Mouse (Mus musculus): ENCODE data around the gene Car9. TPM values are rescaled to one million over a fixed set of nuclear protein-coding genes. Genes with fewer than 3 reads are reported as not detected.

The Car9 gene
- polyA plus RNA-seq, 1 experiment from 2014 or later = 0.25 TPM

DNA sequence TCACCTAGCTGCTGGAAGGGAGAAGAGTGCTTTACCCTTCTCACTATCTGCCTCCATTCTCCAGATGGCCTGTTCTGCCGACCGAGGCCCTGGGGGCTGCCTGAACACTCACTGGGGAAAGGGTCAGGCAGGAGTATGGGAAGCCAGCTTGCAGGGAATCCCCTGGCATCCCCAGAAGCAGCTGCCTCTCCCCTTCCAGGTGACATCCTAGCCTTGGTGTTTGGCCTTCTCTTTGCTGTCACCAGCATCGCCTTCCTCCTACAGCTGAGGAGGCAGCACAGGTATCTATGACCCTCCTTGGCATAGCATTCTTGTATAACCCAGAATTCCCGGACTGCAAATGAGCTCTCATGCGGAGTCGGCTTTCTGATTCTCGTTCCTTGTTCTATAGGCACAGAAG is 5.9 kb downstream of the Car9 start:
- no peak overlapping the region for H3K4me2 ChIP-seq
- no peak overlapping the region for H3K27ac ChIP-seq
- no peak overlapping the region for H3K4me3 ChIP-seq
- no peak overlapping the region for H3K9ac ChIP-seq
- H3K27me3 ChIP-seq = peaks cover 29% of the 10 kb centered on the region
- H3K9me3 ChIP-seq = no peaks in the 10 kb centered on the region
- H3K36me3 ChIP-seq = no peaks in the 10 kb centered on the region
- 68% methylated on average over 7 of the region's 7 CpGs for WGBS
- no peak for ATAC-seq (ENCODE audit: low FRiP score)
- H3K4me1 ChIP-seq (replicated peaks) = peaks cover 18% of the 10 kb centered on the region

GRCm38 (mm10) chr4:43513300-43513699 is 6.5 kb downstream of the Car9 start:
- peaks cover 29% of the 10 kb centered on the region for H3K27me3 ChIP-seq
- H3K27ac ChIP-seq = no peak overlapping the region
- WGBS = 90% methylated on average over 4 of the region's 4 CpGs
- no peak overlapping the region for H3K9ac ChIP-seq
- ATAC-seq (ENCODE audit: low FRiP score) = no peak
- no peak overlapping the region for H3K4me2 ChIP-seq
- H3K9me3 ChIP-seq = no peaks in the 10 kb centered on the region
- H3K36me3 ChIP-seq = no peaks in the 10 kb centered on the region
- no peak overlapping the region for H3K4me3 ChIP-seq
- peaks cover 12% of the 10 kb centered on the region for H3K4me1 ChIP-seq (replicated peaks)

DNA sequence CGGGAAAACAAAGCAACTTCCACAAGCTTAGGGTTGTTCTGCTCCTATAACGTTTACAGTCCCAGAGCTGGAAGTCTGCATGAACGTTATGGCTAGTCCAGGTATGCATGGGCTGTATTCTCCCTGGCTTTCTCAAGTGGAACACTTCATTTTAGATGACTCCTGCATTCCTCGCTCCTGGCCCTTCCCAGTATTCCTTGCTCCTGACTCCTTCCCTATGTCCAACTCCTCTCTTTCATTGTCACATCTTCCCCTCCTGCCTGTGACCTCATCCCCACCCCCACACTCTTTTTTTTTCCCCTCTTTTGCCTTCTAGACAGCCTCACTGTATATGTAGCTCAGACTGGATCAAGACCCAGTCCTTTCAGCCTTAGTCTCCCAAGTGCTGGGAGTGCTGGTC is 7.0 kb downstream of the Car9 start:
- H3K27ac ChIP-seq = no peak overlapping the region
- no peak overlapping the region for H3K4me3 ChIP-seq
- no peak for ATAC-seq (ENCODE audit: low FRiP score)
- H3K9me3 ChIP-seq = no peaks in the 10 kb centered on the region
- WGBS = 82% methylated on average over 4 of the region's 4 CpGs
- no peak overlapping the region for H3K9ac ChIP-seq
- no peaks in the 10 kb centered on the region for H3K36me3 ChIP-seq
- H3K4me1 ChIP-seq (replicated peaks) = peaks cover 8% of the 10 kb centered on the region
- no peak overlapping the region for H3K4me2 ChIP-seq
- peaks cover 27% of the 10 kb centered on the region for H3K27me3 ChIP-seq

DNA sequence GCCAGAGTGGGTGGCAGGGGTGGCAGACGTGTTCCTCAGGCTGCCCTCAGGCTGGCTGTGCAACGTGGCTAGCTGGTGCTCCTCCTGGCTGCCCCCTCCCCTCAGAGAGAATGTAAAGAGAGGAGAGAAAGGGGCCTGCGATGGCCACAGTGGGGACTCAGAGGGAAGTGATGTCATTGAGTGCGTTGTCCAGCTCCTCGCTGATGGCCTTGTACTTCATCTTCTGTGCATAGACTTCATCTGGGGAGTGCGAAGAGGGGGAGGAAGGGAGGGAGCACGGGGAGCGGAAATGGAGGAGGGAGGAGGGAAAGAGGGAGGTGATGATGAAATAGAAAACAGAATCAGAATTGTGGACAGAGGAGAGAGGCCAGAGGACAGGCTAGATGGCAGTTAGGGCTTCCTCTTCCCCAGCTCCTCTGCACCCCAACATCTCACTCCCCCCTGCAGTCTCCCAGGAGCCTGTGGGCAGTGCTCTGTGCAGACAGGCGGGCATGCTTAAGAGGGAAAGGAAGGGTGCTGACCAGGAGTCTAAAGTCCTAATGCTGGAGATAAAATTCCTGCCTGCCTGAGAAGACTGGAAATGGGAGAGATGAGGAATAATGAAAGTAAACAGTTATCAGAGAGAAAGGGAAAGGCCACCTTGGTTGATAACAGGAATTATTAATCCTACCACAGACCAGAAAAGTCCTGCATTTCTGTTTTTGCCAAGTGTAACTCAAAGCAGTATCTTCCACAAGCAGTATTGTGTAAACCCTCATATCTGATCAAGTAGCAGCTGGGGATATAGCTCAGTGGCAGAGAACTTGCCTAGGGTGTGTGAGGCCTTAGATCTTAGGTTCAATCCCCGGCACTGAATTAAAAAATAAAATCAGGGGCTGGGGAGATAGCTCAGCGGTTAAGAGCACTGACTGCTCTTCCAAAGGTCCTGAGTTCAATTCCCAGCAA is 9.3 kb downstream of the Car9 start:
- Histone ChIP-seq H3K9ac (no peak overlapping the region), H3K4me3 (no peak overlapping the region), H3K36me3 (no peaks in the 10 kb centered on the region), H3K4me2 (no peak overlapping the region), H3K4me1 (replicated peaks) (peaks cover 11% of the 10 kb centered on the region), H3K27ac (no peak overlapping the region), H3K27me3 (peaks cover 26% of the 10 kb centered on the region), H3K9me3 (no peaks in the 10 kb centered on the region)
- WGBS = 74% methylated on average over 11 of the region's 11 CpGs
- no peak for ATAC-seq (ENCODE audit: low FRiP score)

GRCm38 (mm10) chr4:43519551-43519950 is 12.8 kb downstream of the Car9 start:
- H3K4me3 ChIP-seq = 0 out of 2 replicates have a peak overlapping the region, but pooled peaks have one; percentile 19

DNA sequence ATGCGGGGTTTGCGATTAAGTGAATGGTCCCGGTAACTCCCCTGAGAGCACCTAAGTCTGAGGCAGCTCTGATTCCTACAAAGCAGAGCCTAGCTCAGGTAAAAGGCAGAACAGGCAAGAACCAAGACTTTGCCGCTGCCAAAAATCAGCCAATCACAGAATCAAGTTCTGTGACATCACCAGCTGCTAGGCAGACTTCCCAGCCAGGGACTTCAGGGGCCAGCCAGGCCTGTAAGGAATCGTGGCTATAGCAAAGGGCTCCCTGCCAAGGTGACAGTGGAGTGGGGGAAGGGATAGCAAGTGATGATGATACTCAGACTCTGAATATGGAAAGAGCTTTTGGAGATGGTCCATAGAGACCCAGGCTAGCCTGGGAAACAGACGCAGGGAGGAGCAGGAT is 13.2 kb downstream of the Car9 start:
- H3K27me3 ChIP-seq = peaks cover 59% of the 10 kb centered on the region
- ATAC-seq (ENCODE audit: low FRiP score) = peak; percentile 64
- no peak overlapping the region for H3K27ac ChIP-seq
- H3K4me2 ChIP-seq = peak overlapping the region; percentile 44
- no peaks in the 10 kb centered on the region for H3K36me3 ChIP-seq
- H3K9ac ChIP-seq = no peak overlapping the region
- H3K9me3 ChIP-seq = no peaks in the 10 kb centered on the region
- 0 out of 2 replicates have a peak overlapping the region, but pooled peaks have one; percentile 19 for H3K4me3 ChIP-seq
- H3K4me1 ChIP-seq (replicated peaks) = peaks cover 31% of the 10 kb centered on the region
- 14% methylated on average over 6 of the region's 6 CpGs for WGBS

More at GRCm38 (mm10) chr4:43519551-43519950, 12.8 kb downstream of the Car9 start:
- H3K4me2 ChIP-seq = peak overlapping the region; percentile 44
- H3K9me3 ChIP-seq = no peaks in the 10 kb centered on the region
- no peaks in the 10 kb centered on the region for H3K36me3 ChIP-seq
- H3K27ac ChIP-seq = no peak overlapping the region
- no peak overlapping the region for H3K9ac ChIP-seq
- no peak for ATAC-seq (ENCODE audit: low FRiP score)
- WGBS = 13% methylated on average over 10 of the region's 10 CpGs
- peaks cover 55% of the 10 kb centered on the region for H3K27me3 ChIP-seq
- H3K4me1 ChIP-seq (replicated peaks) = peaks cover 28% of the 10 kb centered on the region

DNA sequence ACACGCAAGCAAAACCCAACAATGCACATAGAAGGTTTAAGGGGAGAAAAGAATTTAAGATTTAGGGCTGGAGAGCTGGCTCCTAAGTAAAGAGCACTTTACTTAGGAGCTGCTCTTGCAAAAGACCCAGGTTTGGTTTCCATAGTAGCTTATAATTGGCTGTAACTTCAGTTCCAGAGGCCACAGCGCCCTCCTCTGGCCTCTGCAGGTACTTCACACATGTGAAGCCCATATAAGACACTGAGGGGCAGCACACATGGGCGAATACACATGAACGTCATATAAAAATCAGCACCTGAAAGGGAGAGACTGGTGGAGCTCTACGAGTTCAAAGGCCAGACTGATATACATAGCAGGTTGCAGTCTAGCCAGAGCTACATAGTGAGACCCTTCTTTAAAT is 21.1 kb downstream of the Car9 start:
- Histone ChIP-seq H3K4me1 (replicated peaks) (peaks cover 20% of the 10 kb centered on the region), H3K27ac (no peak overlapping the region), H3K4me2 (no peak overlapping the region), H3K27me3 (peaks cover 44% of the 10 kb centered on the region), H3K9me3 (no peaks in the 10 kb centered on the region), H3K9ac (no peak overlapping the region), H3K36me3 (peaks cover 21% of the 10 kb centered on the region), H3K4me3 (no peak overlapping the region)
- ATAC-seq (ENCODE audit: low FRiP score) = no peak
- 64% methylated on average over 5 of the region's 5 CpGs for WGBS

- no peaks in the 10 kb centered on the region for H3K9me3 ChIP-seq
- no peak overlapping the region for H3K27ac ChIP-seq
- H3K4me3 ChIP-seq = no peak overlapping the region
- H3K4me1 ChIP-seq (replicated peaks) = peaks cover 14% of the 10 kb centered on the region
- H3K27me3 ChIP-seq = peaks cover 38% of the 10 kb centered on the region
- no peak overlapping the region for H3K4me2 ChIP-seq
- 79% methylated on average over 9 of the region's 9 CpGs for WGBS
- ATAC-seq (ENCODE audit: low FRiP score) = no peak
- H3K9ac ChIP-seq = no peak overlapping the region
- H3K36me3 ChIP-seq = peaks cover 27% of the 10 kb centered on the region
These were observed 21.7 kb downstream of the Car9 start for GRCm38 (mm10) chr4:43528487-43528886.

DNA sequence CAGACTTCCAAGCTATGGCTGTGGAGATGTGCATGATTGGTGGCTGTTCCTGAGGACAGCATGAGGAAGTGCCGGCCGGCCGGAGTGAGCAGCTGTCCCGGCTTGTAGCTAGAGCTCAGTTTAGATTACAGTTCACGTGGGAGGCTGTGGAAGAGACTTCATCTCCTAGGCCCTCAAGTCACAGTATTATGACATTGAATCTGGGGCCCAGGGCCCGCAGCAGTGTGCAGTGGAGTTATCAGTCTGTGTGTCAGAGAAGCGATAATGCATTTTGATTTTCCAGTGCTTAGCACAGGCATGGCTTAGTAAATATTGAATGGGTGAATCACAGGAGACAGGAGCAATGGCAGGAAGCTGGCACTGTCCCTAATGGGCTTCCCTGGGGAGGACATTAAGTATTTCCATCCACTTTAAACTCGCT is 23.3 kb downstream of the Car9 start:
- Histone ChIP-seq H3K27me3 (peaks cover 24% of the 10 kb centered on the region), H3K9me3 (no peaks in the 10 kb centered on the region), H3K27ac (0 out of 2 replicates have a peak overlapping the region, but pooled peaks have one; percentile 25), H3K4me3 (no peak overlapping the region), H3K4me1 (replicated peaks) (no peaks in the 10 kb centered on the region; the same call in 1 of the 2 replicates), H3K9ac (no peak overlapping the region; the same call in 1 of the 2 replicates), H3K36me3 (peaks cover 43% of the 10 kb centered on the region), H3K4me2 (no peak overlapping the region)
- no peak for ATAC-seq (ENCODE audit: low FRiP score)
- WGBS = 67% methylated on average over 8 of the region's 8 CpGs

- WGBS = 26% methylated on average over 7 of the region's 7 CpGs
- Histone ChIP-seq H3K4me3 (no peak overlapping the region), H3K27ac (no peak overlapping the region), H3K27me3 (peaks cover 19% of the 10 kb centered on the region), H3K9ac (no peak overlapping the region), H3K4me1 (replicated peaks) (no peaks in the 10 kb centered on the region; the same call in 1 of the 2 replicates), H3K9me3 (no peaks in the 10 kb centered on the region), H3K36me3 (peaks cover 48% of the 10 kb centered on the region), H3K4me2 (no peak overlapping the region)
- ATAC-seq (ENCODE audit: low FRiP score) = no peak
These were observed 23.8 kb downstream of the Car9 start for GRCm38 (mm10) chr4:43530581-43530980.

DNA sequence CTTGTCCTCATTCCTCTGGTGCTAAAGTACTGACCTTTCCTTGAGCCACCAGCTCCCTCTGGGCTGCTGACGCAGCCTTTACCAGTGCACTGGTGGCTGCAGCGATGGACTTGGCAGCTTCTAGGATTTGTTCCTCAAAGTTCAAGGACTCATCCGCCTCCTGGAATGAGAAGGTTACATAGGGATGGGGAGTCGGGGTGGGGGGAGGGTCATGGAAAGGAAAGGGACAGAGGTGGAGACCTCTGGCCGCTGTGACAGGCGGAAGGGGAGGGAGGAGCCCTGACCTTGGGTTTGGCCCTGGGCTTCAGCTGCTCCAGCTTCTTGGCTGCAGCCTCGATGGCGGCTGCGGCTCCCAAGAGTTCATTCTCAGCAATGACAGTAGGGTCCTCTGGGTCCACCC is 26.5 kb downstream of the Car9 start:
- Histone ChIP-seq H3K27me3 (no peaks in the 10 kb centered on the region), H3K9me3 (no peaks in the 10 kb centered on the region), H3K4me2 (no peak overlapping the region), H3K4me3 (no peak overlapping the region), H3K27ac (no peak overlapping the region), H3K9ac (no peak overlapping the region), H3K36me3 (peaks cover 75% of the 10 kb centered on the region), H3K4me1 (replicated peaks) (no peaks in the 10 kb centered on the region; the same call in 1 of the 2 replicates)
- 90% methylated on average over 9 of the region's 9 CpGs for WGBS
- no peak for ATAC-seq (ENCODE audit: low FRiP score)

DNA sequence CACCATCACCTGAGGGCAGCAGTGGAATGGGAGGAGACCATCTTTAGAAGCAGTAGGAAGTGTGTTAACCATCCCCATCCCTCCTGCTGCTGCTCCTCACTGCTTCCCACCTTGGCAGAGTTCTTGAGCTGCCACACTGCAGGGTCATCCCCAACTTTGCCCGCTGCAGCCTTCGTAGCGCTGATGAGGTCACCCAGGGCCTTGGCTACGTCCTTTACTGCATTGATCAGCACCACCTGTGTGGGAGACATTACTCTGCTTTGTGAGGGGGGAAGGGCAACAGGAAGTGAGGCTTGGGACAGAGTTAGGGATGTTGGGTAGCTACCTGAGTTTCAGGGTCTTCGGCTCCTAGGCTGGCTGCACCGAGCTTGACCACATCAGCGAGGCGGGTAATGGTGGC is 28.9 kb downstream of the Car9 start:
- Histone ChIP-seq H3K27me3 (no peaks in the 10 kb centered on the region), H3K4me2 (no peak overlapping the region), H3K36me3 (peaks cover 98% of the 10 kb centered on the region), H3K4me1 (replicated peaks) (no peaks in the 10 kb centered on the region), H3K27ac (no peak overlapping the region), H3K9me3 (no peaks in the 10 kb centered on the region), H3K9ac (no peak overlapping the region), H3K4me3 (no peak overlapping the region)
- WGBS = 97% methylated on average over 8 of the region's 8 CpGs
- no peak for ATAC-seq (ENCODE audit: low FRiP score)

DNA sequence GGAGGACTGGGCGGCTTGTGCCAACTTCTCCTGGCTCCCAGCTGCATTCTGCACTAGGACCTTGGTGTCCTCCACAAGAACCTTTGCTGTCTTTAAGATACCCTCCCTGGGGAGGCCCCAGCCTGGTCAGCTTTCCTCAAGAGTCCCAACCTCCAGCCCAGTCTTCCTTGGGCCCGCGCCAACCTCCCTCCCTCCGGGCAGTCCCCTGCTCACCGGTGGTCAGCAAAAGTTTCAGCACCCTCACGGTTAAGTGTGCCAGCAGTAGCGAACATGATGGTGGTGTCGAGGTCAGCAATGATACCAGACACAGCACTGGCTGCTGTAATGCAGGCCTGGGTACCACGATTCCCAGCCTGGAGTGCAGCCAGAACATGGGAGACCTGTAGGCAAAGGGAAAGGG is 29.3 kb downstream of the Car9 start:
- no peak for ATAC-seq (ENCODE audit: low FRiP score)
- H3K9ac ChIP-seq = no peak overlapping the region
- no peaks in the 10 kb centered on the region for H3K4me1 ChIP-seq (replicated peaks)
- no peak overlapping the region for H3K4me2 ChIP-seq
- no peaks in the 10 kb centered on the region for H3K27me3 ChIP-seq
- 96% methylated on average over 9 of the region's 9 CpGs for WGBS
- no peaks in the 10 kb centered on the region for H3K9me3 ChIP-seq
- no peak overlapping the region for H3K27ac ChIP-seq
- peaks cover 100% of the 10 kb centered on the region for H3K36me3 ChIP-seq
- H3K4me3 ChIP-seq = no peak overlapping the region

Data from hindbrain, embryonic 13.5 days (tissue).